Mouse (Mus musculus): ENCODE data around the gene Ptprg. TPM values are rescaled to one million over a fixed set of nuclear protein-coding genes. Genes with fewer than 3 reads are reported as not detected.
A peak's percentile ranks its signal among the peaks of the same experiment; 100 is the strongest.

Ptprg gene
- total and polyA plus RNA-seq, 2 experiments from 2014 or later: 28.5 to 88.7 TPM

- no peak for DNase-seq
- 44% methylated on average over 2 of the region's 2 CpGs for WGBS
- H3K4me3 ChIP-seq (ENCODE audit: low read depth, low read length): no peak overlapping the region
Observed at GRCm38 (mm10) chr14:11630736-11631135, 77.4 kb downstream of the Ptprg start.

GRCm38 (mm10) chr14:11631505-11631904, 78.2 kb downstream of the Ptprg start:
- DNase-seq: no peak
- Histone ChIP-seq H3K4me3 (ENCODE audit: low read depth, low read length) (no peak overlapping the region), H3K4me2 (ENCODE audit: low read depth) (no peak overlapping the region), H3K27ac (ENCODE audit: low read depth, low read length) (no peak overlapping the region), H3K9ac (no peak overlapping the region), H3K27me3 (ENCODE audit: insufficient read depth, low read length) (no peaks in the 10 kb centered on the region), H3K4me1 (ENCODE audit: insufficient read depth) (no peaks in the 10 kb centered on the region), H3K9me3 (ENCODE audit: low read length) (no peaks in the 10 kb centered on the region), H3K36me3 (ENCODE audit: insufficient read depth) (no peaks in the 10 kb centered on the region)
- TF ChIP-seq CTCF (IDR thresholded peaks at IDR 0.05; ENCODE audit: low read depth): no peak
- no peak for ATAC-seq
- WGBS: 94% methylated on average over 4 of the region's 4 CpGs

More at GRCm38 (mm10) chr14:11630736-11631135, 77.4 kb downstream of the Ptprg start:
- no peaks in the 10 kb centered on the region for H3K36me3 ChIP-seq (ENCODE audit: insufficient read depth)
- H3K4me2 ChIP-seq (ENCODE audit: low read depth): no peak overlapping the region
- no peaks in the 10 kb centered on the region for H3K9me3 ChIP-seq (ENCODE audit: low read length)
- ATAC-seq: no peak
- no peak overlapping the region for H3K9ac ChIP-seq
- H3K4me1 ChIP-seq (ENCODE audit: insufficient read depth): no peaks in the 10 kb centered on the region
- TF ChIP-seq CTCF (IDR thresholded peaks at IDR 0.05; ENCODE audit: low read depth): no peak
- no peaks in the 10 kb centered on the region for H3K27me3 ChIP-seq (ENCODE audit: insufficient read depth, low read length)
- no peak overlapping the region for H3K27ac ChIP-seq (ENCODE audit: low read depth, low read length)

GRCm38 (mm10) chr14:11637673-11638072, 84.3 kb downstream of the Ptprg start:
- no peak overlapping the region for H3K4me3 ChIP-seq (ENCODE audit: low read depth, low read length)
- H3K36me3 ChIP-seq (ENCODE audit: insufficient read depth): no peaks in the 10 kb centered on the region
- no peak for TF ChIP-seq CTCF (IDR thresholded peaks at IDR 0.05; ENCODE audit: low read depth)
- H3K27me3 ChIP-seq (ENCODE audit: insufficient read depth, low read length): no peaks in the 10 kb centered on the region
- no peak overlapping the region for H3K27ac ChIP-seq (ENCODE audit: low read depth, low read length)
- WGBS: 78% methylated on average over 7 of the region's 7 CpGs
- no peak for DNase-seq
- H3K4me2 ChIP-seq (ENCODE audit: low read depth): no peak overlapping the region
- no peaks in the 10 kb centered on the region for H3K9me3 ChIP-seq (ENCODE audit: low read length)
- H3K9ac ChIP-seq: no peak overlapping the region
- 0 out of 2 replicates have a peak, but pooled peaks cover 5% of the 10 kb centered on the region for H3K4me1 ChIP-seq (ENCODE audit: insufficient read depth)
- ATAC-seq: no peak

- no peak overlapping the region for H3K4me3 ChIP-seq (ENCODE audit: low read depth, low read length)
- no peaks in the 10 kb centered on the region for H3K9me3 ChIP-seq (ENCODE audit: low read length)
- no peak overlapping the region for H3K4me2 ChIP-seq (ENCODE audit: low read depth)
- DNase-seq (no peak), ATAC-seq (no peak)
- H3K4me1 ChIP-seq (ENCODE audit: insufficient read depth): 0 out of 2 replicates have a peak, but pooled peaks cover 5% of the 10 kb centered on the region
- no peaks in the 10 kb centered on the region for H3K36me3 ChIP-seq (ENCODE audit: insufficient read depth)
- no peak for TF ChIP-seq CTCF (IDR thresholded peaks at IDR 0.05; ENCODE audit: low read depth)
- 76% methylated on average over 5 of the region's 5 CpGs for WGBS
- H3K27ac ChIP-seq (ENCODE audit: low read depth, low read length): no peak overlapping the region
- no peaks in the 10 kb centered on the region for H3K27me3 ChIP-seq (ENCODE audit: insufficient read depth, low read length)
- no peak overlapping the region for H3K9ac ChIP-seq
Observed at GRCm38 (mm10) chr14:11639366-11639765, 86.0 kb downstream of the Ptprg start.

- ATAC-seq (no peak), DNase-seq (peak; percentile 34)
- H3K9me3 ChIP-seq (ENCODE audit: low read length): no peaks in the 10 kb centered on the region
- no peak overlapping the region for H3K4me2 ChIP-seq (ENCODE audit: low read depth)
- no peaks in the 10 kb centered on the region for H3K27me3 ChIP-seq (ENCODE audit: insufficient read depth, low read length)
- no peak for TF ChIP-seq CTCF (IDR thresholded peaks at IDR 0.05; ENCODE audit: low read depth)
- no peak overlapping the region for H3K9ac ChIP-seq
- 0 out of 2 replicates have a peak, but pooled peaks cover 5% of the 10 kb centered on the region for H3K4me1 ChIP-seq (ENCODE audit: insufficient read depth)
- no peak overlapping the region for H3K27ac ChIP-seq (ENCODE audit: low read depth, low read length)
- H3K4me3 ChIP-seq (ENCODE audit: low read depth, low read length): no peak overlapping the region
- no peaks in the 10 kb centered on the region for H3K36me3 ChIP-seq (ENCODE audit: insufficient read depth)
Observed at GRCm38 (mm10) chr14:11640372-11640771, 87.0 kb downstream of the Ptprg start.

GRCm38 (mm10) chr14:11640996-11641395, 87.7 kb downstream of the Ptprg start:
- H3K9ac ChIP-seq: no peak overlapping the region
- no peaks in the 10 kb centered on the region for H3K36me3 ChIP-seq (ENCODE audit: insufficient read depth)
- H3K4me3 ChIP-seq (ENCODE audit: low read depth, low read length): no peak overlapping the region
- H3K27ac ChIP-seq (ENCODE audit: low read depth, low read length): no peak overlapping the region
- H3K4me1 ChIP-seq (ENCODE audit: insufficient read depth): 0 out of 2 replicates have a peak, but pooled peaks cover 5% of the 10 kb centered on the region
- WGBS: 79% methylated on average over 3 of the region's 3 CpGs
- no peaks in the 10 kb centered on the region for H3K9me3 ChIP-seq (ENCODE audit: low read length)
- no peak overlapping the region for H3K4me2 ChIP-seq (ENCODE audit: low read depth)
- no peak for DNase-seq
- no peaks in the 10 kb centered on the region for H3K27me3 ChIP-seq (ENCODE audit: insufficient read depth, low read length)
- ATAC-seq: peak; percentile 16; the same call in 1 of the 2 replicates
- no peak for TF ChIP-seq CTCF (IDR thresholded peaks at IDR 0.05; ENCODE audit: low read depth)

- ATAC-seq (no peak), DNase-seq (no peak)
- Histone ChIP-seq H3K36me3 (ENCODE audit: insufficient read depth) (no peaks in the 10 kb centered on the region), H3K4me1 (ENCODE audit: insufficient read depth) (0 out of 2 replicates have a peak, but pooled peaks cover 5% of the 10 kb centered on the region), H3K9me3 (ENCODE audit: low read length) (no peaks in the 10 kb centered on the region), H3K27ac (ENCODE audit: low read depth, low read length) (no peak overlapping the region), H3K9ac (no peak overlapping the region), H3K4me3 (ENCODE audit: low read depth, low read length) (no peak overlapping the region), H3K27me3 (ENCODE audit: insufficient read depth, low read length) (no peaks in the 10 kb centered on the region), H3K4me2 (ENCODE audit: low read depth) (no peak overlapping the region)
- TF ChIP-seq CTCF (IDR thresholded peaks at IDR 0.05; ENCODE audit: low read depth): no peak
- WGBS: 90% methylated on average over 1 of the region's 1 CpGs
Observed at GRCm38 (mm10) chr14:11642977-11643376, 89.6 kb downstream of the Ptprg start.
